Mouse (Mus musculus) liver, adult (tissue): ENCODE measurements around the gene Gdpgp1.

Experiments
- GATA4 ChIP-seq: IDR thresholded peaks from 2 replicates; pipeline ENCODE4 v1.6.1; 2014; ENCODE audit warnings: mild to moderate bottlenecking, low read length; ENCODE audit not compliant: insufficient replicate concordance

Gene Gdpgp1

DNA sequence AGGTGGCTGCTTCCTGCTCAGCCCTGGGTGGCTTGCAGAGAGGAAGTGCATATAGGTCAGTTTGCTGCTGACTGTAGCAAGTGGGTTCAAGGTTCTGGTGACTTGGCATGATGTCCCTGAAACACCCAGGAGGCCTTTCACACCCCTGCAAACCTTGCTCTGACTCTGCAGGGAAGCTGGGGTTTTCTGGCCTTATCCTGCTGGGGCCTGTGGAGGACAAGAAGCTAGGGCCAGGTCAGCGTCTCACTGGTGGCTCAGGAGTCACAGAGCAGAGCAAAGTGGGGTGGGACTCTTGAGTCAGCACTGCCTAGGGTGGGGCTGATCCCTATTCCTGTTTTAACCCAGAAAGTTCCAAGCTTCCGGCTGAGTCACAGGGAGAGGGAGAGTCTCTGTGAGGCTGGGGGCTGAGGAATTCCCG lies 25.3 kb upstream of the Gdpgp1 start:
- TF ChIP-seq GATA4 = no peak

DNA sequence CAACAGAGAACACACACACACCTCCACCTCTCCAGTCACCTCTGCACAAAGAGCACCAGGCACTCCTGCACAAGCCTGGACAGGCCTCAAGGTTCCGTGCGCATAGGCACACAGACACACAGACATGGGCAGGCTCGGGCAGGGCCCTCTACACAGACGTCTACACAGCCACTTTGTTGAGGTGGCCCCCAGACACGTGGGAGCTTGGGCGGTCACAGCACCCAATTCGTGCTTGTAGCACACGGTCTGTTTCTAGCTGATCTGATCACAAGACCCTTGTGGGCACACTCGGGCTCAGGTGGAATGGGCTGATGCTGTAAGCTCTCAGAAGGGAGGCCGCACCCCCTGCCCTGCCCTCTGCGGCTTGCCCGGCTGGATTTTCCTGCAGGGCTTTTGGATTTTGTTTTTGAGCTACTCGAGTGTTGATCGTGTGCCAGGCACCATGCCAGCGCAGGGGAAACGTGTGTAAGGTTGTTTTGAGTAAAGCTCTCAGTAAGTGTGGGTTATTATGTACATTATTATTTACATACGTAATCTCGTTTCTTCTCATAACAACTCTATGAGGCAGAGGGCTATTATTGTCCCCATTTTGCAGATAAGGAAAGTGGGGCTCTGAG lies 24.5 kb upstream of the Gdpgp1 start:
- TF ChIP-seq GATA4 = no peak

DNA sequence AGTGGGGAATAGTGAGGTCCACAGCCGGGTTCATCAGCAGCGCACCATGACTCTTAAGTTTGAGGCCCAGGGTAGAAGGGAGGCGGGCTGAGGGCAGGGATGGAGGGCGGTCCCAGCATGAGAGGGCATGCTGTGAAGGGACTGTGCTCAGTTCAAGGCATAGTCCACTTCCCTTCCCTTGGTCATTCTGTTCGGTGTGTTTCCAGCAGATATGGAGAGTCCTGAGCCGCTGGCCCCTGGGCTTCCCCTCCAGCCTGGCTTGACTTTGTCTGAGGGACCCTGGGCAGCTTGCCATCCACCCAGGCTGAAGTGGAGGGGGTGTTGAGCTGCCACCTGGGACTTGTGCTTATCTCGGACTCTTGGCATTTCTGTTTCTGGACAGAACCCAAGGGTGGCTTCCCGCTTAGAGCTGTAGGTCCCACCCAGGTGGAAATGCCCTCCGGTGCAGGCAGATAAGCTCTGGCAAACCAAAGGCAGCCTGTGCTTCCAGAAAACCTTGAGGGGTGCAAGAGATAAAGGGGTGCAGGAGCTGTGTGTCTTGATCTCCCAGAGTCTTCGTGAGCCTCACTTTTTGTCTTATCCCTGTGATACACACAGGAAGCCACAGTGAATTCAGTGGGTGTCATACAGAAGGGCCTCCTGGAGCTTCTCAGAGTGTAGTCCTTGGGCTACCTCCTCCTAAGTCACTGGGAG lies 23.8 kb upstream of the Gdpgp1 start:
- TF ChIP-seq GATA4 = peak; percentile 68; the same call in 1 of the 2 replicates

DNA sequence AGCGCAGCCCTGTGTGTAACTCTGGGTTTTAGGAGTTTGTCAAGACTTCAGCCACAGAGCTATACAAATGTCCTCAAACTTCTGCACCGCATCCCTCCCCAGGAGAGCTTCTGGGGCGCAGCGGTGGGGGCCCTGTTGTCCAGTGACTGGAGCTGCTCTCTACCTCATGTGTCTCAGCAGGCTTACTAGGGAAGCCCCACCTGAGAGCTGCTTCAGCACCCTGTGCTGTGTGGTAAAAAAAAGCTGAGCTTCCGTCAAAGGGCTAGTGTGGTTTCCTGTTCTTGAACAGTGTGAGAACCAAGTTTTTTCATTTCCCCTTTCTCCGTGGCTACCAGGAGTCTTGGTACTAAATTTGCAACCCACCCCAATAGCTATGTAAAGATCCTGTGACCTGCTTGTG lies 23.0 kb upstream of the Gdpgp1 start:
- no peak for TF ChIP-seq GATA4

DNA sequence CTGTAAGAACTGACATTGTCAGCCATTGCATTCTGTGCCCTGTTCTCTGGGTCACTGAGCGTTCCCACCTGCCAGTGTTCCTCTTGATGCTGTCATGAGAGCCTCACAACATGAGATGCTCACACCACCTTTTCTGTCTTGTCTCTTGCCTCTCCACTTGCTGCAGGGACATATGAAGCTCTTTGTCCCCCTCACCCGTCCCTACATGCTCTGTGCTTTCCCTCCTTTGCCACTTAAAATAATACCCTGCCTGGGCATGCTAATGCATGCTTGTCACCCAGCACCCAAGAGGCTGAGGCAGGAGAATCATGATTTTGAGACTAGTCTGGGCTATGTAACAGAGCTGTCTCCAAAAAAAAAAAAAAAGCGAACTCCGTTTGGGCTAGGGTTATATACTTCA lies 21.7 kb upstream of the Gdpgp1 start:
- TF ChIP-seq GATA4 = no peak

DNA sequence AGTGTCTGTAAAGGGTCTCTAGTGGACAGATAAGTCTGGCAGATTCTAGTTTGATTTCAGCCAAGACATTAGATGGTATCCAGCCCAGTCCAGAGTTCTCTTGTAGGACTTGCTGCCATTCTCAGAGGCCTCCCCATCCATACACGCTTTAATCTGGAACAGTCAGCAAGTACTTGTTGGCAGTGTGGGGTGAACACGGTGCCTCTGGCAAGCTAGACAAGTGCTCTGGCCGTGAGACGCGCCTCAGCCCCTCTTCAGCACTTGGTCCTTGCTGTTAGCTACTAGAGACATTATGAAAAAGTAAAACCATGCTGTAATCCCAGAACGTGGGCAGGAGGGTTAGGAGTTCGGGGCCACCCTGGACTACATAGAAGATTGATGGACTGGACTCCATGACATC lies 19.1 kb upstream of the Gdpgp1 start:
- no peak for TF ChIP-seq GATA4

DNA sequence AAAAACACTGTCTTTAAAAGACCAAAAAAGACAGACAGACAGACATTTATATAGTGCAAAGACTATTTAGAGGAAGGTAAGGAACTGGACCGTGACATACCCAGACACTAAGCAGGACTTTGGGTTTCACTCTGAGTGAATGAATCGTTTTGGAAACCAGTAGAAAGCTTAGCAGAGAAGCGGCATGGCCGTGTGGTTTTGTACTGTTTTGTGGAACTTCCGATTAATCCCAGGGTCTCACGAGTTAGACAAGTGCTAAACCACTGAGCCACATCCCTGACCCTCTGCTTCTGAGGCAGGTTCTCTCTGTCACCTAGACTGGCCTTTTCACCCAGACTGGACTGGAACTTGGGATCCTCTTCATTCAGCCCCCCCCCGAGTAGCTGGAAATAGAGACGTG lies 18.2 kb upstream of the Gdpgp1 start:
- TF ChIP-seq GATA4 = no peak

DNA sequence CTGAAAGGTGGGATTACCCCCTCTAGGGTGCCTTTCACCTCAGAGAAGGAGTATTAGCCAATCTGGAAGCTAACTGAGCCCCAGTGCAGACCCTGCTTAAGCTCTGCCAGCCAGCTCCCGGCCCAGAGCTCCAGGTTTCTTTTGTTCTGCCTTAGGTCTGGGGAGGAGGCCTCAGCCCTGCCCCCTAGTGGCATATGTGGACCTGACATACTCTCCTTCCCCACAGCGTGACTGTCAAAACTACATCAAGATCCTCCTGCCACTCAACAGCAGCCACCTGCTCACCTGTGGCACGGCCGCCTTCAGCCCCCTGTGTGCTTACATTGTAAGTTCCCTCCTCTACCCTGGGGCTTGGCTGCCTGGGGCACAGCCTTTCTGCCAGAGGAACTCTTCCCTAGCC lies 17.3 kb upstream of the Gdpgp1 start:
- TF ChIP-seq GATA4 = no peak

DNA sequence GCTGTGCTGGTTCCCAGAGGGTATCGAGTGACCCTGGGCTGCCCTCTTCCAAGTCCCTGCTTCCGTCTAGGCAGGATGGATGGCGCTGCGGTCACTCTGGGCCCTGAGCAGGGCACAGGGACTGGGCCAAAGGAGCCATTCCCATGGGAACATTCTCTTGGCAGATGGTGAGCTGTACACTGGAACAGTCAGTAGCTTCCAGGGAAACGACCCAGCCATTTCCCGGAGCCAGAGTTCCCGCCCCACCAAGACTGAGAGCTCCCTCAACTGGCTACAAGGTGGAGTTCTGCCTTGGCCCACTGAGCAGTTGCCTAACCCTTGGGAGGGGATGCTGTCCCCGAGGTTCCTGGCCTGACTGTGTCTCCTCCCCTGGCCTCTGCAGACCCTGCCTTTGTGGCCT lies 16.1 kb upstream of the Gdpgp1 start:
- TF ChIP-seq GATA4 = no peak

DNA sequence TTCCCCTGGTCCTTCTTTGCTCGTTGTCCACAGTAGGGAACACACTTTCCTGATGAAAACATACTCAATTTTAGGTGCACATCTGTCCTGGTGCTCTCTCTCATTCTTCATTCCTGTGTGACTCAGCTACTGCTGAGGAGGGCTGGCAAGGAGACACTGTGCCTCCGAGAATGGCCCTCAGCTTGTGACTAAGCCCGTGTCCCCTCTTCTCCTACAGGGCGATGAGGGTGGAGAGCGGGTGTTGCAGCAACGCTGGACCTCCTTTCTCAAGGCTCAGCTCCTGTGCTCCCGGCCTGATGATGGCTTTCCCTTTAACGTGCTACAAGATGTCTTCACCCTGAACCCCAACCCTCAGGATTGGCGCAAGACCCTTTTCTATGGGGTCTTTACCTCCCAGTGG lies 14.0 kb upstream of the Gdpgp1 start:
- no peak for TF ChIP-seq GATA4

DNA sequence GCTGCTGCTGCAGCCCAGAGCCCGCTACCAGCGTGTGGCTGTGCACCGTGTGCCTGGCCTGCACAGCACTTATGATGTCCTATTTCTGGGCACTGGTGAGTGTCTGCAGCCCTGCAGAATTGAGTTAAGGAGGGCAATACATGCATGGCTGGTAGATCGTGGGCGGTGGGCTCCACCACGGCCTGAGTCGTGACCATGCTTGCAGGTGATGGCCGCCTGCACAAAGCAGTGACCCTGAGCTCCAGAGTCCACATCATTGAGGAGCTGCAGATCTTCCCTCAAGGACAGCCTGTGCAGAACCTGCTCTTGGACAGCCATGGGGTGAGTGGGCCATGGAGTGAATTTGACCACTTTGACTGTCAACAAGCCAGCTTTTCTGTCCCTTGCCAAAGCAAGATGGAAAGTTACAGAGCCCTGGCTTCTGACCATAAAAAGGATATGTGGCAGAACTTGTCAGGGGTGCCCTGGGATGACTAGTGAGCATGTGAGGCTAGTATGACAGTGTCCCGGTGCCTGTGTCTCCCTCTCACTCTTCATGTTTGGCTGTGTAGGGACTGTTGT lies 12.3 kb upstream of the Gdpgp1 start:
- TF ChIP-seq GATA4 = no peak

DNA sequence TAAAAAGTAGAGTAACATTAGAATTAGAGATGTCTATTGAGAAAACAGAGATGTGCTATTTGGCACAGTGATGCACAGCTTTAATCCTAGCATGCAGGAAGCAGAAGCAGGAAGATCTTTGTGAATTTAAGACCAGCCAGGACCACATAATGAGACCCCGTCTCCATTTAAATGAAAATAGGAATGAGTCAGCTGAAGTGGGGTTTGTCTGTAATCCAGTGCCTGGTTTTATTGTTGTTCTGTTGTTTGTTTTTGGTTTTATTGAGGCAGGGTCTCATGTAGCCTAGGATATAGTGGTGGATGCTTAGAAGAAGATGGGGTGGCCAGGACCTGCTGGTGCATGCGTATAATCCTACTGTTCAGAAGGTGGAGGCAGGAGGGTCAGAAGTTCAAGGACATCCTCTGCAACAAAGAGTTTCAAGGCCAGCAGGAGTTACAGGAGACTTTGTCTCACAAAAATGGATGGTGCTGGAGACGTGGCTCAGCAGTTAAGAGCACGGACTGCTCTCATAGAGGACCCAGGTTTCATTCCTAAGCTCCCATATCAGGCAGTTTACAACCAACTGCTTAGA lies 11.4 kb upstream of the Gdpgp1 start:
- TF ChIP-seq GATA4 = no peak

DNA sequence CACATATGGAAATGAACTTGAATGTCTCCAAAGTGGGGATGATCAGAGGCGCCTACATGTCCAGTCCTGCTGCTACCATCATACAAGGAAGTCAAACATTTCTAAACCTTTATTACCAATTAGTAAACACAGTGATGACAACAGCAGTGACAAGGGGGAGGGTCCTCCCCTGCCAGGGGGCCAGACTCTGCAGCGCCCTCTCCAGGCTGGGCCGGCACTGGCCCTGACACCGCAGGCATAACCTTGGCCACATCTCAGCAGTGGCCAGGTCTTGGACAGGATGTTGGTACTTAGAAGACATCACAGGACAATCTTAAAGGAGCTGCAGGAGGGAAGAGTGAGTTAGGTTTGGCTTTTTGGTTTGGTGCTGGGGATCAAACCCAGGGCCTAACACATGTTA lies 5.6 kb upstream of the Gdpgp1 start:
- no peak for TF ChIP-seq GATA4

DNA sequence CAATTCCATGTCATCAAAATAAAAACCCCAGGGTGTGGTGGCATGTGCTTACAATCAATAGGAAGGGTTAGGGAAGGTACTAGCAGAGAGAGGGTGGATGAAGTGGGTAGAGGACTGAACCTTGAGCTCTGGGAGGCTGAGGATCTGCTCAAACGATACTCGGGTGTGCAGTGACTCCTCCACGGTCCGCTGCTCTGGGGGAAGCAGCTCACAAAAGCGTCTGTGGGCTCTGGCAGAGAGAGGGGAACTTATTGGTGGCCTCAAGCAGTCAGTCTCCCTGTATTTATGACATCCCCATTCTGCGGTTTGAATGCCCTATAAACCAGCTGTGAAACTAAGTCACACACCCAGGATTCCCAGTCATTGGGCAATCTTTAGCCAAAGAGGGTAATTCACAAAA lies 2.5 kb upstream of the Gdpgp1 start:
- TF ChIP-seq GATA4 = no peak

DNA sequence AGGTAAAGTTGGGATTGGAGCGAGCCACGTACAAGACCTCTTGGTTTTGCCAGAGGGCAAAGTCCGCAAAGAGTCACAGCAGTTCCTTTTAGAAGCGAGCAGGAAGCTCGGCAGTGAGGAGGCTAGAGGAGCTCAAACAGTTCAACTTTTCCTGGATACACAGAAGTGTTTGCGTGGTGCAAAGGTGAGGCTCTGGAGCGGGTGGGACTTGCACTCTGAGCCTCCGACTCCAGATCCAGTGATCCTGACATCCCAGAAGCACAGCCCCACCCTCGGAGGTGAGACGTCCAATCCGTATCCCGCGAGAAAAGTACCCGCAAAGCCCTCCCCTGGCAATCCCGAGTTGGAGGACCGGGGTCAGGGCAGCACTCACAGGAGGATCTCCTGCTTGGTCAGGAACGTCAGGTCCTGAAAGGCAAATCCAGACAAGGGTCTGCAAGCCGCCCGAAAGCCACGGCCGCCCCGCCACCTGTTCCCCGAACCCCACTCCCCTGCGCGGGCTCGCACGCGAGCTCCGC lies 635 bp upstream of the Gdpgp1 start:
- no peak for TF ChIP-seq GATA4

DNA sequence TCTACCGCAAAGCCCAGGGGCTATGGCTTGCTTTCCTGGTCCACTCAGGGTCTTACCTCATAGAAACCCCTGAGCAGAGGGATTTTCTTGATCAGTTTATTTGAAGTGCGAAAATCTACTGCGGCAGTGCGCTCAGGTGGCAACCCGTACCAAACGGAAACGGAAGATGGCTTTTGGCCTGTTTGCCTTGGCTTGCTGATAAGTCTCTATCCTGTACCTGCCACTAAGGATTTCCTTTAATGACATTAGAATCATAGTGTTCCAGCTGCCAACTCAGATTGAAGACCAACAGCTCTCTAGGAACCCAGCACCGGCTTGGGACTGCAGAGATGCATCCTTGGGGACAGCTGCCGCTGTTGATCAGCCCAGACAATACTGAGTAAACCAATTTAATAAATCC lies 1.1 kb downstream of the Gdpgp1 start:
- no peak for TF ChIP-seq GATA4

DNA sequence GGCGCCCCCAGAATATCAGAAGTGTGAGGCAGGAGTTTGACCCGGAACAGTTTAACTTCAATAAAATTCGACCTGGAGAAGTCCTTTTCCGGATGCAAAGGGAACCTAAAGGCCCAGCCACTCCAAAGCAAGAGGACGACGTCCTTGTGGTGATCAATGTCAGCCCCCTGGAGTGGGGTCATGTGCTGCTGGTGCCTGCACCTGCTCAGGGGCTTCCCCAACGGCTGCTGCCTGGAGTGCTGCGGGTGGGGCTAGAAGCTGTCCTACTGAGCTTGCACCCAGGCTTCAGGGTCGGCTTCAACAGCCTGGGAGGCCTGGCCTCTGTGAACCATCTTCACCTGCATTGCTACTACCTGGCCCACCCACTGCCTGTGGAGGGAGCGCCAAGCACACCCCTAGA lies 5.9 kb downstream of the Gdpgp1 start:
- no peak for TF ChIP-seq GATA4

DNA sequence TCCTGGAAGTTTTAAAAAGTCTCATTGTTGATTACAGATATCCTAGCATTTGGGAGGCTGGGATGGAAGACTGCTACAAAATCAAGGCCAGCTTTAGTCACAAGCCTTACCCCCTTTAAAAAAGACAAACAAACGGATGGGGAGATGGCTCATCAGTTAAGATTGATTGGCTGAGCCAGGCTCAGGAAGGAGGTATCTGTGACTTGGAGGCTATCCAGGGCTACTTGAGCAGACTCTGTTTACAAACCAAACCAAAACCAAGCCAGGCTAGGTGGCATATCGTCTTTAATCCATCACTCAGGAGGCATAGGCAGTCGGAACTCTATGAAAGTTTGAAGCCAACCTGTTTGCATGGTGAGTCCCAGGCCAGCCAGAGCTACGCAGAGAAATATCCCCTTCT lies 9.0 kb downstream of the Gdpgp1 start:
- no peak for TF ChIP-seq GATA4
